Mouse (Mus musculus): ENCODE results near the gene Zfp82. TPM values are rescaled to one million over a fixed set of nuclear protein-coding genes. Genes with fewer than 3 reads are reported as not detected.

Gene Zfp82
- total RNA-seq, 1 experiment, result 5.8 TPM

- no peak for TF ChIP-seq ZC3H11A (IDR thresholded peaks at IDR 0.05; ENCODE audit: borderline replicate concordance, low read depth, low read length)
- no peak for TF ChIP-seq CHD2 (IDR thresholded peaks at IDR 0.05; ENCODE audit: low read depth, low read length)
- TF ChIP-seq MAFK (IDR thresholded peaks at IDR 0.05; ENCODE audit: insufficient read depth, low read depth, low read length), result no peak
- TF ChIP-seq HCFC1 (IDR thresholded peaks at IDR 0.05; ENCODE audit: borderline replicate concordance, insufficient read depth, low read length), result no peak
- TF ChIP-seq ZNF384 (IDR thresholded peaks at IDR 0.05; ENCODE audit: low read depth, low read length), result no peak
- Histone ChIP-seq H3K9ac (ENCODE audit: insufficient read depth, low read depth, low read length, poor library complexity, severe bottlenecking) (no peak overlapping the region), H3K4me3 (ENCODE audit: insufficient read depth in 1 of 2, low read depth in 1 of 2, low read length in 2 of 2, poor library complexity in 1 of 2, severe bottlenecking in 1 of 2) (no peak overlapping the region), H3K4me1 (ENCODE audit: control insufficient read depth in 2 of 2, insufficient read depth in 2 of 2, low read length in 2 of 2, poor library complexity in 1 of 2) (no peaks in the 10 kb centered on the region), H3K9me3 (ENCODE audit: control insufficient read depth, insufficient read depth, low read depth, low read length) (0 out of 2 replicates have a peak, but pooled peaks cover 3% of the 10 kb centered on the region), H3K27ac (ENCODE audit: insufficient read depth, low read depth, low read length, poor library complexity, severe bottlenecking) (no peak overlapping the region), H3K36me3 (ENCODE audit: control insufficient read depth, insufficient read depth, low read length, poor library complexity, severe bottlenecking) (no peaks in the 10 kb centered on the region; the same call in 1 of the 2 replicates)
- no peak for DNase-seq (ENCODE audit: low read depth, low spot score)
- in situ Hi-C loops (cut with MboI; ENCODE audit: low sequenced_read_pairs in 2 of 2, unreplicated experiment in 2 of 2), result no loop called here
Measured at GRCm38 (mm10) chr7:30116076-30116475, 43.4 kb upstream of the Zfp82 start.

DNA sequence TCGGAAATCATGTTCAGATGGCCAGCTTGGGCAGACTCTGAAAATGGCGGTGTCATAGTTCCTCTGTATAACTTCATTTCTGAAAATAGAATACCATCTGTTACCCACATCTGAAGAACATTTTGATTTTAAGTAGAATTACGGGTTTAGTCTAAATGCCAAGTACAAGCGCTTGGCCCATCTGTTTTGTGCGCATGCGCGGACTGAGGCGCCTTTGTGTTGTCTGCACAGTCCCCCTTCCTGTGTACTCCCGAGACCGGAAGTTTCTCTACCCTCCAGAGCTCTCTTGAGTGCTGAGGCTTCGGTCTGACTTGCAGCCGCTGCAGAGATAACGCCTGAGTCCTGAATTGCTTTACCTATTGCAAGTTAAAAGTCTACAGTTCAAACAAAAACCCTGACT, 26.6 kb upstream of the Zfp82 start:
- H3K4me3 ChIP-seq (ENCODE audit: insufficient read depth in 1 of 2, low read depth in 1 of 2, low read length in 2 of 2, poor library complexity in 1 of 2, severe bottlenecking in 1 of 2), result peak overlapping the region; percentile 17 to 19; a peak in 2 of 4 replicates
- peak overlapping the region; percentile 37; the same call in 1 of the 2 replicates for H3K9ac ChIP-seq (ENCODE audit: insufficient read depth, low read depth, low read length, poor library complexity, severe bottlenecking)
- H3K36me3 ChIP-seq (ENCODE audit: control insufficient read depth, insufficient read depth, low read length, poor library complexity, severe bottlenecking), result peaks cover 4% of the 10 kb centered on the region; the same call in 1 of the 2 replicates
- in situ Hi-C loops (cut with MboI; ENCODE audit: low sequenced_read_pairs in 2 of 2, unreplicated experiment in 2 of 2), result no loop called here
- peaks cover 2 to 10% of the 10 kb centered on the region in 2 experiments; a peak in 1 of 4 replicates for H3K4me1 ChIP-seq (ENCODE audit: control insufficient read depth in 2 of 2, insufficient read depth in 2 of 2, low read length in 2 of 2, poor library complexity in 1 of 2)
- H3K9me3 ChIP-seq (ENCODE audit: control insufficient read depth, insufficient read depth, low read depth, low read length), result no peaks in the 10 kb centered on the region
- TF ChIP-seq ZC3H11A (IDR thresholded peaks at IDR 0.05; ENCODE audit: borderline replicate concordance, low read depth, low read length), result no peak
- TF ChIP-seq ZNF384 (IDR thresholded peaks at IDR 0.05; ENCODE audit: low read depth, low read length), result no peak
- TF ChIP-seq CHD2 (IDR thresholded peaks at IDR 0.05; ENCODE audit: low read depth, low read length), result no peak
- no peak for TF ChIP-seq HCFC1 (IDR thresholded peaks at IDR 0.05; ENCODE audit: borderline replicate concordance, insufficient read depth, low read length)
- no peak for TF ChIP-seq MAFK (IDR thresholded peaks at IDR 0.05; ENCODE audit: insufficient read depth, low read depth, low read length)
- H3K27ac ChIP-seq (ENCODE audit: insufficient read depth, low read depth, low read length, poor library complexity, severe bottlenecking), result no peak overlapping the region
- DNase-seq (ENCODE audit: low read depth, low spot score), result no peak

GRCm38 (mm10) chr7:30095551-30096125, 22.9 kb upstream of the Zfp82 start:
- TF ChIP-seq HCFC1 (IDR thresholded peaks at IDR 0.05; ENCODE audit: borderline replicate concordance, insufficient read depth, low read length) (no peak), ZC3H11A (IDR thresholded peaks at IDR 0.05; ENCODE audit: borderline replicate concordance, low read depth, low read length) (no peak), CHD2 (IDR thresholded peaks at IDR 0.05; ENCODE audit: low read depth, low read length) (no peak), ZNF384 (IDR thresholded peaks at IDR 0.05; ENCODE audit: low read depth, low read length) (no peak), MAFK (IDR thresholded peaks at IDR 0.05; ENCODE audit: insufficient read depth, low read depth, low read length) (no peak)
- peak overlapping the region; percentile 77 to 82 for H3K4me3 ChIP-seq (ENCODE audit: insufficient read depth in 1 of 2, low read depth in 1 of 2, low read length in 2 of 2, poor library complexity in 1 of 2, severe bottlenecking in 1 of 2)
- H3K4me1 ChIP-seq (ENCODE audit: control insufficient read depth in 2 of 2, insufficient read depth in 2 of 2, low read length in 2 of 2, poor library complexity in 1 of 2), result peaks cover 2 to 18% of the 10 kb centered on the region in 2 experiments; a peak in 2 of 4 replicates
- in situ Hi-C loops (cut with MboI; ENCODE audit: low sequenced_read_pairs in 2 of 2, unreplicated experiment in 2 of 2), result no loop called here
- peak overlapping the region; percentile 66; the same call in 1 of the 2 replicates for H3K9ac ChIP-seq (ENCODE audit: insufficient read depth, low read depth, low read length, poor library complexity, severe bottlenecking)
- H3K27ac ChIP-seq (ENCODE audit: insufficient read depth, low read depth, low read length, poor library complexity, severe bottlenecking), result no peak overlapping the region; the same call in 1 of the 2 replicates
- no peak for DNase-seq (ENCODE audit: low read depth, low spot score)
- H3K36me3 ChIP-seq (ENCODE audit: control insufficient read depth, insufficient read depth, low read length, poor library complexity, severe bottlenecking), result no peaks in the 10 kb centered on the region
- H3K9me3 ChIP-seq (ENCODE audit: control insufficient read depth, insufficient read depth, low read depth, low read length), result no peaks in the 10 kb centered on the region

- no peaks in the 10 kb centered on the region for H3K36me3 ChIP-seq (ENCODE audit: control insufficient read depth, insufficient read depth, low read length, poor library complexity, severe bottlenecking)
Measured at GRCm38 (mm10) chr7:30094646-30095429, 22.1 kb upstream of the Zfp82 start, which contains the start of gene Zfp260. TSS of gene Zfp260 (plus strand) at chr7:30094777.

More at GRCm38 (mm10) chr7:30094646-30095429, 22.1 kb upstream of the Zfp82 start, which contains the start of gene Zfp260:
- TF ChIP-seq ZC3H11A (IDR thresholded peaks at IDR 0.05; ENCODE audit: borderline replicate concordance, low read depth, low read length) (no peak), CHD2 (IDR thresholded peaks at IDR 0.05; ENCODE audit: low read depth, low read length) (0 out of 2 replicates have a peak, but pooled peaks have one; percentile 68), HCFC1 (IDR thresholded peaks at IDR 0.05; ENCODE audit: borderline replicate concordance, insufficient read depth, low read length) (peak; percentile 92)
- peak within 1 kb of the TSS; percentile 80 for H3K27ac ChIP-seq (ENCODE audit: insufficient read depth, low read depth, low read length, poor library complexity, severe bottlenecking)
- no peaks in the 10 kb centered on the region for H3K9me3 ChIP-seq (ENCODE audit: control insufficient read depth, insufficient read depth, low read depth, low read length)
- H3K4me3 ChIP-seq (ENCODE audit: insufficient read depth in 1 of 2, low read depth in 1 of 2, low read length in 2 of 2, poor library complexity in 1 of 2, severe bottlenecking in 1 of 2), result peak within 1 kb of the TSS; percentile 77 to 82
- peaks cover 2 to 18% of the 10 kb centered on the region in 2 experiments; a peak in 2 of 4 replicates for H3K4me1 ChIP-seq (ENCODE audit: control insufficient read depth in 2 of 2, insufficient read depth in 2 of 2, low read length in 2 of 2, poor library complexity in 1 of 2)
- H3K9ac ChIP-seq (ENCODE audit: insufficient read depth, low read depth, low read length, poor library complexity, severe bottlenecking), result peak within 1 kb of the TSS; percentile 95
- in situ Hi-C loops (cut with MboI; ENCODE audit: low sequenced_read_pairs in 2 of 2, unreplicated experiment in 2 of 2), result no loop called here
- DNase-seq (ENCODE audit: low read depth, low spot score), result peak; percentile 91

Measured in ES-E14 (cell line).